Mouse (Mus musculus) C2C12 (cell line): ENCODE measurements around the gene Slc7a9.

ENCODE experiments used
- CTCF ChIP-seq: IDR thresholded peaks from one replicate; pipeline ENCODE4 v1.5.1; 2011; ENCODE audit not compliant: control insufficient read depth, insufficient read depth, insufficient read length
- MYOD1 ChIP-seq: IDR thresholded peaks from one replicate; pipeline ENCODE4 v1.6.1; 2011; ENCODE audit warnings: low read depth; ENCODE audit not compliant: control insufficient read depth, insufficient read length
- USF1 ChIP-seq: IDR thresholded peaks from one replicate; pipeline ENCODE4 v1.6.1; 2011; ENCODE audit warnings: low read depth, mild to moderate bottlenecking, control low read depth, moderate library complexity

GRCm38 (mm10) chr7:35447501-35447900 lies 1.1 kb upstream of the Slc7a9 start:
- TF ChIP-seq MYOD1 (no peak), CTCF (no peak), USF1 (no peak)
